Mouse (Mus musculus) midbrain, embryonic 15.5 days (tissue): ENCODE data around the gene Mogat2. TPM values are rescaled to one million over a fixed set of nuclear protein-coding genes. Genes with fewer than 3 reads are reported as not detected.

Experiments used
- ATAC-seq: fragments of 200-750 bp; cut with Nextera tagmentation; replicated peaks from 2 replicates; pipeline ENCODE4 v1.8.0; 2017; ENCODE audit warnings: moderate TSS enrichment
- H3K27ac ChIP-seq: fragments of 300-500 bp; sonication (generic); 2 replicates; pipeline ENCODE4 v1.5.1; 2015; ENCODE audit warnings: mild to moderate bottlenecking, inconsistent platforms
- H3K27me3 ChIP-seq: fragments of 300-500 bp; sonication (generic); replicated peaks from 2 replicates; pipeline ENCODE4 v1.6.1; 2015; ENCODE audit warnings: inconsistent platforms
- H3K36me3 ChIP-seq: fragments of 300-500 bp; sonication (generic); replicated peaks from 2 replicates; pipeline ENCODE4 v1.6.1; 2015; ENCODE audit warnings: inconsistent platforms
- H3K4me1 ChIP-seq: fragments of 300-500 bp; sonication (generic); 2 replicates; pipeline ENCODE4 v1.6.1; 2015; ENCODE audit warnings: inconsistent platforms
- H3K4me2 ChIP-seq: fragments of 300-500 bp; sonication (generic); 2 replicates; pipeline ENCODE4 v1.6.1; 2015; ENCODE audit warnings: inconsistent platforms, mild to moderate bottlenecking, moderate library complexity
- H3K4me3 ChIP-seq: fragments of 300-500 bp; sonication (generic); 2 replicates; pipeline ENCODE4 v1.5.1; 2015; ENCODE audit warnings: mild to moderate bottlenecking, inconsistent platforms
- H3K9ac ChIP-seq: fragments of 300-500 bp; sonication (generic); 2 replicates; pipeline ENCODE4 v1.6.1; 2015; ENCODE audit warnings: mild to moderate bottlenecking, inconsistent platforms
- H3K9me3 ChIP-seq: fragments of 300-500 bp; sonication (generic); 2 replicates; pipeline ENCODE4 v1.6.1; 2016; ENCODE audit warnings: inconsistent platforms
- WGBS: fragments of 180-500 bp; shearing (Covaris S2); methylation state at CpG from one replicate; pipeline ENCODE4 v1.1.7; 2015; ENCODE audit warnings: mixed read lengths; 5-methylcytosine and 5-hydroxymethylcytosine counted together
- polyA plus RNA-seq: library from polyadenylated mRNA; unstranded; fragments of >200 nt; fragmentation: Nextera tagmentation; extraction: Ambion mirVana; gene quantifications from 2 replicates; pipeline ENCODE4 v1.2.1, GENCODE M21; 2015

Mogat2 gene
- polyA plus RNA-seq, 1 experiment from 2014 or later = 1.9 TPM

DNA sequence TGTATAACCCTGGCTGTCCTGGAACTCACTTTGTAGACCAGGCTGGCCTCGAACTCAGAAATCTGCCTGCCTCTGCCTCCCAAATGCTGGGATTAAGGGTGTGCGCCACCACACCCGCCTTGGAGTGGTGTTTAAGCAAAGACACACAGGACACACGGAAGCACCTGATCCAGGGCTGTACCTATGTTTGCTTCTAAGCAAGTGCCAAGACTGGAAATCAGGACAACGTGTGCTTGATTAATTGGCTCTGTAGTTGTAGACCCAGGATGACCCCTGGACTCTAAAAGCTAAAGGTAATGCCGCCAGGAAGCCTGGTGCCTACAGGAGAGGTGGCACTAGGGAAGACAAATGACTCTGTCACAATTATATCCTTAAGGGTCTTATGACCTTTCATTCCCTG, 67.9 kb downstream of the Mogat2 start:
- no peaks in the 10 kb centered on the region for H3K36me3 ChIP-seq
- no peak for ATAC-seq
- 94% methylated on average over 6 of the region's 6 CpGs for WGBS
- H3K4me3 ChIP-seq = no peak overlapping the region
- no peak overlapping the region for H3K27ac ChIP-seq
- H3K27me3 ChIP-seq = no peaks in the 10 kb centered on the region
- no peak overlapping the region for H3K9ac ChIP-seq
- H3K4me1 ChIP-seq = no peaks in the 10 kb centered on the region
- H3K9me3 ChIP-seq = no peaks in the 10 kb centered on the region
- H3K4me2 ChIP-seq = no peak overlapping the region

DNA sequence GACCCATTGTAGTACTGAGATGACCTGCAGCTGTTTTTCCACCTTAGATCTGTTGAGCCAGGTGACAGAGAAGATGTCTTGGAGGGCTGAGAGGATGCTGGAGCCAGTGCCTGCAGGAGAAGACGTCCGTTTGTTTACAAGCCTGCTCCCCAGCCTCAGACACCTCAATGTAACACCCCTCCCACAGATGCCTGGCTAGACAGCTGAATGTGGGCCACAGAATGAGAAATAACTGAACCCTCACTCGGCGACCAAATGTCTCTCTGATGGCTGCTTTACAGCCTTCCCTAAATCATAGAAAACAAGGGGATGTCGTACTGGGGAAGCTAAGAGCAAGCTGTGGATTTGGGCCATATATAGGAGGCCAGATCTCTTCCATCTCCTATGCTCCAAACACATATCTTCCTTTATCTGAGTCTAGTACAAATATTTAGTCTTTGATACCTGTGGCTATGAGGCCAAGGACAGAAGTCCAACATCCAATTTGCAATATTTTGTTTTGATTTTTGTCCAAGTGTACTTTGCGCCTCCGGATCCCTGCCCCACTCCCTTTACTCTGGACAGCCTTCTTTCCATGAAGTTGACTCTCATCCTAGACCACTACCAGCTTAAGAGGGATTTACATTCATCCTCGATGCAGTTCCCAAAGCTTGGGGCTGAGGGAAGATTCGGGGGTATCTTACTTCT, 68.6 kb downstream of the Mogat2 start:
- H3K9me3 ChIP-seq = no peaks in the 10 kb centered on the region
- no peak overlapping the region for H3K4me3 ChIP-seq
- WGBS = 91% methylated on average over 9 of the region's 9 CpGs
- H3K27me3 ChIP-seq = no peaks in the 10 kb centered on the region
- no peaks in the 10 kb centered on the region for H3K36me3 ChIP-seq
- H3K4me1 ChIP-seq = no peaks in the 10 kb centered on the region
- H3K27ac ChIP-seq = no peak overlapping the region
- no peak overlapping the region for H3K4me2 ChIP-seq
- ATAC-seq = no peak
- H3K9ac ChIP-seq = no peak overlapping the region

Other genes with a start within 250 kb of the Mogat2 start
- gene Uvrag, start 97.5 kb downstream of the Mogat2 start, polyA plus RNA-seq = 16.8 and 18.2 TPM in 2 replicates
- 21.4 and 22.0 TPM in 2 replicates for gene Dgat2, start 55.9 kb downstream of the Mogat2 start, polyA plus RNA-seq
- gene Map6, start 28.8 kb upstream of the Mogat2 start, polyA plus RNA-seq = 153 and 155 TPM in 2 replicates
- 235 and 259 TPM in 2 replicates for gene Serpinh1, start 114.6 kb upstream of the Mogat2 start, polyA plus RNA-seq
- 51.8 and 53.3 TPM in 2 replicates for gene Gdpd5, start 142.8 kb upstream of the Mogat2 start, polyA plus RNA-seq
- gene Klhl35, start 227.4 kb upstream of the Mogat2 start, polyA plus RNA-seq = 7.1 and 7.5 TPM in 2 replicates
- 382 and 405 TPM in 2 replicates for gene Rps3, start 245.1 kb upstream of the Mogat2 start, polyA plus RNA-seq